Mouse (Mus musculus): Measurements from ENCODE around the gene Gnptab. TPM values are rescaled to one million over a fixed set of nuclear protein-coding genes. Genes with fewer than 3 reads are reported as not detected.

The Gnptab gene
- polyA plus RNA-seq, 1 experiment: 4.6 TPM

DNA sequence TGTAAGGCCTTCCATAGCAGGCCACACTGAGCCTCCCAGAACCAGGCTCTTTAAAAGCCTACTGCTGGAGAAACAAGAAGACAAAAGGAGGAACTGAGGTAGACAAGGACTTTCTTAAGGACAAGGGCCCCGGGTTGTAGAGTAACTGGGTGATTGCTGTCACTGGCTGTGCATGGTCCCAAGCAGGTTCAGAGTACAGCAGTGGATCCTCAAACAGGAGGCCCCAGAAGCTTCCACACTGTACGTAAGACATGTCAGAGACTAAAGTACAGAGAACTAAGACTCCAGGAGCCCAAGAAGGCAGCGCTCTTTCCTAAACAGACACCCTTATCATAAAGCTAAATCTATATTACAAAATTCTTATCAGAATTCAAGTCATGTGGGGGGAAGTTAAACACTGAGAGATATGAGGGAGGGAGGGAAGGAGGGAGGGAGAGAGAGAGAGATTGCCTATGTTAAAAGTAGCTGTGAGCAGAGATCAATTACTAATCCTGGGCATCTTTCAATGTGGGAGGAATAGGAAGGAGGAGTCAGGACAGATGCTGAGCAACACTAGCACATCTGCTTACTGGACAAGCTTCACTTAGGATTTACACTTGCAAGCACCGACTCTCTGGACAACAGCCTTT is 116.1 kb downstream of the Gnptab start:
- Histone ChIP-seq H3K79me2 (ENCODE audit: control insufficient read depth, insufficient read depth) (no peaks in the 10 kb centered on the region), H3K4me3 (no peak overlapping the region), H3K36me3 (ENCODE audit: control insufficient read depth, insufficient read depth) (no peaks in the 10 kb centered on the region), H3ac (ENCODE audit: control insufficient read depth, insufficient read length) (no peak overlapping the region), H3K4me2 (ENCODE audit: low read depth) (no peak overlapping the region), H3K27me3 (ENCODE audit: control insufficient read depth, insufficient read depth, insufficient read length) (no peaks in the 10 kb centered on the region)
- TF ChIP-seq TCF12 (IDR thresholded peaks at IDR 0.05; ENCODE audit: insufficient read depth, poor library complexity, severe bottlenecking): no peak
- TF ChIP-seq CEBPB (IDR thresholded peaks at IDR 0.05; ENCODE audit: insufficient read depth, poor library complexity, severe bottlenecking): no peak
- no peak for TF ChIP-seq REST (IDR thresholded peaks at IDR 0.05; ENCODE audit: insufficient read depth, insufficient read length)
- no peak for TF ChIP-seq POLR2A (IDR thresholded peaks at IDR 0.05; ENCODE audit: insufficient read length, low read depth)
- TF ChIP-seq USF1 (IDR thresholded peaks at IDR 0.05; ENCODE audit: low read depth): no peak
- TF ChIP-seq MYOG (IDR thresholded peaks at IDR 0.05; ENCODE audit: control insufficient read depth in 1 of 3, insufficient read depth in 1 of 3, insufficient read length in 2 of 3, low read depth in 2 of 3): no peak
- no peak for TF ChIP-seq POLR2AphosphoS2 (IDR thresholded peaks at IDR 0.05; ENCODE audit: insufficient read length, low read depth)
- no peak for TF ChIP-seq E2F4 (IDR thresholded peaks at IDR 0.05; ENCODE audit: insufficient read depth)
- no peak for TF ChIP-seq SRF (IDR thresholded peaks at IDR 0.05; ENCODE audit: control insufficient read depth, insufficient read length, low read depth)
- no peak for TF ChIP-seq MYOD1 (IDR thresholded peaks at IDR 0.05; ENCODE audit: control insufficient read depth in 1 of 3, insufficient read length in 2 of 3, low read depth in 2 of 3)

Other genes with a start within 250 kb of the Gnptab start
- 1.9 TPM for gene Parpbp, start 232.2 kb upstream of the Gnptab start, polyA plus RNA-seq (2012; fragmentation: generic; extraction: Trizol)
- 11.9 TPM for gene Nup37, start 232.1 kb upstream of the Gnptab start, polyA plus RNA-seq (2012; fragmentation: generic; extraction: Trizol)
- gene Washc3, start 178.0 kb upstream of the Gnptab start, polyA plus RNA-seq (2012; fragmentation: generic; extraction: Trizol): 42.2 TPM
- gene Dram1, start 52 bp upstream of the Gnptab start, polyA plus RNA-seq (2012; fragmentation: generic; extraction: Trizol): 1.7 TPM
- gene Sycp3, start 80.4 kb downstream of the Gnptab start, polyA plus RNA-seq (2012; fragmentation: generic; extraction: Trizol): not detected
- 29.6 TPM for gene Chpt1, start 124.9 kb downstream of the Gnptab start, polyA plus RNA-seq (2012; fragmentation: generic; extraction: Trizol)
- 21.9 TPM for gene Mybpc1, start 226.0 kb downstream of the Gnptab start, polyA plus RNA-seq (2012; fragmentation: generic; extraction: Trizol)

All from myocyte (in vitro differentiated cells).